Comparison of ENCODE assay signal across 11 mouse cellular contexts in genomic region chr3:75542852-75543251, GRCm38 (mm10). TPM values are rescaled to one million over a fixed set of nuclear protein-coding genes. Genes with fewer than 3 reads are reported as not detected.
DNase-seq lines count a peak whose midpoint lies in the region; ATAC-seq and TF ChIP-seq lines count a peak whose summit lies in the region.
"Had no signal": no experiment of that assay in that cellular context is flagged by ENCODE, and none has a peak within 500 bp of the region (broad histone marks: within the 10 kb centered on the region; RNA-seq: fewer than 3 reads in every experiment).

No protein-coding gene starts in this region.

- WGBS in liver, embryonic 15.5 days (ENCODE audit: insufficient replicate concordance), result 37% methylated on average over 3 of the region's 3 CpGs

- peaks cover 5% of the 10 kb centered on the region; the same call in 1 of the 2 replicates for H3K36me3 ChIP-seq in liver, embryonic 15.5 days (replicated peaks)

- no peak overlapping the region for H3K4me3 ChIP-seq in gastrocnemius, adult 2 months
- H3K4me3 ChIP-seq in liver, embryonic 15.5 days (replicated peaks), result no peak overlapping the region
- H3K4me3 ChIP-seq: limb, embryonic 12.5 days had no signal

- intact Hi-C loops in gastrocnemius, adult 2 months (cut with DNase I), result no loop called here

- ATAC-seq in liver, embryonic 15.5 days (ENCODE audit: insufficient read depth), result peak; percentile 71
- ATAC-seq in erythroid progenitor cell, adult 5-6 weeks (replicated peaks; ENCODE audit: low FRiP score, poor library complexity, severe bottlenecking), result no peak

- no peaks in the 10 kb centered on the region for H3K9me3 ChIP-seq in liver, embryonic 15.5 days (replicated peaks)
- H3K9me3 ChIP-seq: limb, embryonic 12.5 days had no signal

- no peak overlapping the region; the same call in 1 of the 2 replicates for H3K4me2 ChIP-seq in liver, embryonic 15.5 days
- H3K4me2 ChIP-seq: limb, embryonic 12.5 days had no signal

- TF ChIP-seq CTCF in gastrocnemius, adult 2 months (IDR thresholded peaks at IDR 0.05), result no peak

- H3K27me3 ChIP-seq in liver, embryonic 15.5 days, result no peaks in the 10 kb centered on the region
- H3K27me3 ChIP-seq: limb, embryonic 12.5 days had no signal

- H3K27ac ChIP-seq in gastrocnemius, adult 2 months, result no peak overlapping the region
- H3K27ac ChIP-seq in liver, embryonic 15.5 days (replicated peaks), result 0 out of 2 replicates have a peak overlapping the region, but pooled peaks have one; percentile 2
- H3K27ac ChIP-seq: limb, embryonic 12.5 days had no signal

- no peak overlapping the region for H3K9ac ChIP-seq in liver, embryonic 15.5 days
- H3K9ac ChIP-seq: limb, embryonic 12.5 days had no signal

- DNase-seq in gastrocnemius, adult 2 months, result peak; percentile 22
- DNase-seq in gastrocnemius, postnatal 4 days (ENCODE audit: low spot score in 2 of 2), result no peak
- peak; percentile 45 for DNase-seq in adipocyte (ENCODE audit: low spot score)
- peak; percentile 33 for DNase-seq in kidney, adult 18-20 months
- DNase-seq in right cerebral cortex, postnatal 36 days (ENCODE audit: low spot score in 2 of 2), result no peak
- DNase-seq in Muller cell, postnatal 12 days (ENCODE audit: inconsistent ontology term), result no peak
- DNase-seq: cerebellum, postnatal 25 days; thymus, postnatal 25 days had no signal

- H3K4me1 ChIP-seq in liver, embryonic 15.5 days (replicated peaks), result peaks cover 22% of the 10 kb centered on the region
- H3K4me1 ChIP-seq: limb, embryonic 12.5 days had no signal

RNA-seq across cellular contexts. Expression of gene Pdcd10, which starts 13.8 kb away (rescaled TPM):
- total RNA-seq in gastrocnemius, adult 2 months (2021), result 10 to 100 TPM; 16.6 to 16.7 TPM
- total RNA-seq in gastrocnemius, postnatal 4 days (2021), result 10 to 100 TPM; 34.7 to 39.7 TPM
- polyA plus RNA-seq in liver, embryonic 15.5 days (2015; fragmentation: Nextera tagmentation; extraction: Ambion mirVana), result 38.5 and 44.8 TPM in 2 replicates
- total RNA-seq in erythroid progenitor cell, adult 5-6 weeks (2015; ENCODE audit: low replicate concordance), result 38.6 and 38.9 TPM in 2 replicates
- 60.8 and 67.1 TPM in 2 replicates for total RNA-seq in erythroid progenitor cell, adult 5-6 weeks (2017; ENCODE audit: low replicate concordance)

RNA-seq across cellular contexts. Expression of gene Serpini1, which starts 14.5 kb away (rescaled TPM):
- total RNA-seq in gastrocnemius, adult 2 months (2021), result under 1 TPM; 0.39 to 0.54 TPM
- 1 to 10 TPM in 1 of 2 experiments, under 1 TPM in 1; 0.91 to 1.1 TPM for total RNA-seq in gastrocnemius, postnatal 4 days (2021)
- polyA plus RNA-seq in liver, embryonic 15.5 days (2015; fragmentation: Nextera tagmentation; extraction: Ambion mirVana), result 0.52 and 0.64 TPM in 2 replicates
- 2.1 TPM in 1 of 2 replicates, not detected in the other for total RNA-seq in erythroid progenitor cell, adult 5-6 weeks (2015; ENCODE audit: low replicate concordance)
- 1.4 and 1.8 TPM in 2 replicates for total RNA-seq in erythroid progenitor cell, adult 5-6 weeks (2017; ENCODE audit: low replicate concordance)

Comparison
In these comparisons a context has a peak if more than half of its experiments do, and no peak if none do; other contexts are left out.
1. DNase-seq: peak in gastrocnemius, adult 2 months (single experiment), adipocyte (single experiment) and kidney, adult 18-20 months (single experiment); none in gastrocnemius, postnatal 4 days (0 of 2), right cerebral cortex, postnatal 36 days (0 of 2) and Muller cell, postnatal 12 days (single experiment).